Comparison of ENCODE assay signal across 9 mouse cellular contexts in the genomic region with DNA sequence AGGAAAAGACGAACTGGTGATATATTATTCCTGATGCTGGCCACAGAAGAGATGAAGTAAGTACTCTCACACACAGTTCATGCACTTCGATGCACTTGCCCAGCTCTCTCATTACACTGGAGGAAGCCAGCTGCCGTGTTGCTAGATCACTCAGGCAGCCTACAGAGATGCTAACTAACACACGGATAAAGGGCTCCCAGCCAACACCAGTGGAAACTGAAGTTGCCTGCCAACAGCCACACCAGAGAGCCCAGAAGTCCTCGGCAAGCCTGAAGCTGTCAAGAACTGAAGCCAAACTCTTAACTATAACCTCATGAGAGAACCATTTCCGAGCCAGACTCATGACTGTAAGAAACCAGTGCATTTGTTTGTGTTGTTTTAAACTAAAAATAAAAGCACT. TPM values are rescaled to one million over a fixed set of nuclear protein-coding genes. Genes with fewer than 3 reads are reported as not detected.
DNase-seq lines count a peak whose midpoint lies in the region; ATAC-seq and TF ChIP-seq lines count a peak whose summit lies in the region.
"Had no signal": no experiment of that assay in that cellular context is flagged by ENCODE, and none has a peak within 500 bp of the region (broad histone marks: within the 10 kb centered on the region; RNA-seq: fewer than 3 reads in every experiment).

No protein-coding gene starts in this region.

- H3K36me3 ChIP-seq in kidney, embryonic 16.5 days (ENCODE audit: insufficient read depth, low read length): no peaks in the 10 kb centered on the region
- no peaks in the 10 kb centered on the region for H3K36me3 ChIP-seq in midbrain, postnatal 0 days (ENCODE audit: insufficient read depth, low read length)
- H3K36me3 ChIP-seq in liver, postnatal 0 days (replicated peaks; ENCODE audit: insufficient read depth, low read length): no peaks in the 10 kb centered on the region
- H3K36me3 ChIP-seq: G1E had no signal

- no peak for ATAC-seq in kidney, embryonic 16.5 days (ENCODE audit: low FRiP score, low TSS enrichment)
- ATAC-seq in midbrain, postnatal 0 days (ENCODE audit: low FRiP score): peak; percentile 54; the same call in 1 of the 2 replicates
- no peak for ATAC-seq in liver, postnatal 0 days

- no peaks in the 10 kb centered on the region for H3K27me3 ChIP-seq in kidney, embryonic 16.5 days (ENCODE audit: insufficient read depth, low read length)
- H3K27me3 ChIP-seq in midbrain, postnatal 0 days (ENCODE audit: insufficient read depth, low read length): no peaks in the 10 kb centered on the region
- H3K27me3 ChIP-seq in liver, postnatal 0 days (ENCODE audit: insufficient read depth, low read length): no peaks in the 10 kb centered on the region

- no peak for TF ChIP-seq CTCF in midbrain, postnatal 0 days (IDR thresholded peaks at IDR 0.05)
- TF ChIP-seq CTCF in liver, postnatal 0 days (IDR thresholded peaks at IDR 0.05; ENCODE audit: low read depth): no peak

- H3K4me1 ChIP-seq in kidney, embryonic 16.5 days (ENCODE audit: insufficient read depth, low read length): no peaks in the 10 kb centered on the region
- 0 out of 2 replicates have a peak, but pooled peaks cover 3% of the 10 kb centered on the region for H3K4me1 ChIP-seq in midbrain, postnatal 0 days (ENCODE audit: insufficient read depth, low read length)
- H3K4me1 ChIP-seq in liver, postnatal 0 days (ENCODE audit: insufficient read depth): no peaks in the 10 kb centered on the region

- H3K27ac ChIP-seq in kidney, embryonic 16.5 days (ENCODE audit: low read length): no peak overlapping the region
- H3K27ac ChIP-seq in midbrain, postnatal 0 days (ENCODE audit: low read depth, low read length): no peak overlapping the region
- no peak overlapping the region for H3K27ac ChIP-seq in liver, postnatal 0 days (ENCODE audit: low read depth)

- no peak for TF ChIP-seq EP300 in liver, postnatal 0 days (IDR thresholded peaks at IDR 0.05; ENCODE audit: low read depth)

- peak; percentile 57 for DNase-seq in kidney, adult 18-20 months
- DNase-seq in cerebellum, adult 9-10 months: peak; percentile 70
- DNase-seq in heart, adult 8-10 months (ENCODE audit: low spot score): peak; percentile 94
- peak; percentile 73 to 74 for DNase-seq in layer of hippocampus, postnatal 10 days (ENCODE audit: low spot score in 2 of 2)
- peak; percentile 95 for DNase-seq in midbrain, postnatal 0 days (ENCODE audit: low spot score)
- DNase-seq in thymus, postnatal 14 days: no peak
- no peak for DNase-seq in liver, postnatal 0 days

- no peak overlapping the region for H3K4me2 ChIP-seq in kidney, embryonic 16.5 days (replicated peaks; ENCODE audit: low read depth, low read length)
- no peak overlapping the region for H3K4me2 ChIP-seq in midbrain, postnatal 0 days (ENCODE audit: low read depth, low read length, poor library complexity, severe bottlenecking)
- no peak overlapping the region for H3K4me2 ChIP-seq in liver, postnatal 0 days (ENCODE audit: low read depth, low read length)

- no peak overlapping the region for H3K4me3 ChIP-seq in kidney, embryonic 16.5 days (ENCODE audit: low read length)
- no peak overlapping the region for H3K4me3 ChIP-seq in midbrain, postnatal 0 days (ENCODE audit: low read depth, low read length)
- no peak overlapping the region for H3K4me3 ChIP-seq in liver, postnatal 0 days (ENCODE audit: low read depth, low read length)

- H3K9ac ChIP-seq in kidney, embryonic 16.5 days (replicated peaks; ENCODE audit: low read length): no peak overlapping the region
- no peak overlapping the region for H3K9ac ChIP-seq in midbrain, postnatal 0 days (replicated peaks; ENCODE audit: low read length, poor library complexity, severe bottlenecking)
- no peak overlapping the region for H3K9ac ChIP-seq in liver, postnatal 0 days (replicated peaks)

- no peaks in the 10 kb centered on the region for H3K9me3 ChIP-seq in kidney, embryonic 16.5 days (ENCODE audit: low read length)
- H3K9me3 ChIP-seq in midbrain, postnatal 0 days (ENCODE audit: low read length): no peaks in the 10 kb centered on the region
- H3K9me3 ChIP-seq in liver, postnatal 0 days (ENCODE audit: low read length): no peaks in the 10 kb centered on the region

- WGBS in kidney, embryonic 16.5 days: 52% methylated on average over 6 of the region's 6 CpGs
- 54% methylated on average over 6 of the region's 6 CpGs for WGBS in midbrain, postnatal 0 days
- WGBS in liver, postnatal 0 days (ENCODE audit: insufficient replicate concordance): 67% methylated on average over 6 of the region's 6 CpGs

RNA-seq across cellular contexts. Expression of gene Ttc39b, which starts 26.7 kb away (rescaled TPM):
- 2.6 and 3.2 TPM in 2 replicates for polyA plus RNA-seq in kidney, embryonic 16.5 days (2015; fragmentation: Nextera tagmentation; extraction: Ambion mirVana)
- total RNA-seq in heart, adult 8-10 months (2022): 10 to 100 TPM; 18.5 to 23.7 (median 20.8) TPM
- total RNA-seq in layer of hippocampus, postnatal 10 days (2021): 10 to 100 TPM; 26.1 to 28.9 TPM
- 14.7 and 16.4 TPM in 2 replicates for total RNA-seq in midbrain, postnatal 0 days (2014; rRNA removed)
- polyA plus RNA-seq in midbrain, postnatal 0 days (2015; fragmentation: Nextera tagmentation; extraction: Ambion mirVana): 4.9 and 5.7 TPM in 2 replicates
- 2.2 and 3.0 TPM in 2 replicates for polyA plus RNA-seq in liver, postnatal 0 days (2015; fragmentation: Nextera tagmentation; extraction: Ambion mirVana)
- polyA plus RNA-seq: G1E had no signal

Comparison
In these comparisons a context has a peak if more than half of its experiments do, and no peak if none do; other contexts are left out.
1. DNase-seq: peak in kidney, adult 18-20 months (single experiment), cerebellum, adult 9-10 months (single experiment), heart, adult 8-10 months (single experiment), layer of hippocampus, postnatal 10 days (2 of 2) and midbrain, postnatal 0 days (single experiment); none in thymus, postnatal 14 days (single experiment) and liver, postnatal 0 days (single experiment).